Mouse (Mus musculus): ENCODE results near the gene Slamf9. TPM values are rescaled to one million over a fixed set of nuclear protein-coding genes. Genes with fewer than 3 reads are reported as not detected.

Gene Slamf9
- total and polyA plus RNA-seq, 3 experiments = 28.3 to 32.6 (median 30.9) TPM

DNA sequence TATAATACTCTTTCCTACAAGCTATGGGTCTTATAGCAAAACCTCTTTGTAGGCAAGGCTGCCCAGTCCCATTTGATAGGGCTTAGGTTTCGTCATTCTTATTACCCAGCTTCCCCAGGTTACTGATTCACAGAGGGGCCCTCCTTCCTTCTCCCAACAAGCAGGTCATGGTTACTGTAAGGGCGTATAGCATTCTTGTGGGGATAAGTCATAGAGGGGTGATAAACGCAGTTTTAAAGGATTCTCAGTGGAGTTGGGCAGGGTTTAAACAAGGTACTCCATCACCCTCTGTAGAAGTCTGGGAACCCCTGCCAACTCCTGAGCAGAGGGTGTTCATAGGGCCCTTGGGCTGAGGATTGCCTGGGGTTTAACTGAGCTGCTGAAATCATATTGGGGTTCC is 12.6 kb upstream of the Slamf9 start:
- Histone ChIP-seq H3K4me3 (replicated peaks in 1 of 3; ENCODE audit: low read depth in 2 of 3, low read length in 2 of 3, poor library complexity in 1 of 3) (no peak overlapping the region), H3K4me1 (ENCODE audit: control insufficient read depth in 1 of 2, insufficient read depth in 2 of 2) (no peaks in the 10 kb centered on the region), H3K4me2 (ENCODE audit: insufficient read depth, low read depth, poor library complexity, severe bottlenecking) (no peak overlapping the region), H3K79me2 (replicated peaks; ENCODE audit: control insufficient read depth, extremely low read depth, insufficient read depth, poor library complexity, severe bottlenecking) (no peaks in the 10 kb centered on the region), H3K27me3 (replicated peaks) (peaks cover 2% of the 10 kb centered on the region), H3K9me3 (replicated peaks; ENCODE audit: low read length) (no peaks in the 10 kb centered on the region), H3K9ac (ENCODE audit: insufficient read depth, low read depth) (no peak overlapping the region), H3K36me3 (replicated peaks in 1 of 2; ENCODE audit: control insufficient read depth in 1 of 2, insufficient read depth in 1 of 2, low read length in 1 of 2) (no peaks in the 10 kb centered on the region), H3K27ac (ENCODE audit: insufficient read depth, low read depth) (no peak overlapping the region)
- in situ Hi-C loops (cut with MboI; ENCODE audit: low pct_ligation_motif_present, low pct_unique_long_range_greater_than_20kb, low sequenced_read_pairs) (no loop called here), dilution Hi-C loops (cut with MboI; ENCODE audit: extremely low pct_ligation_motif_present, extremely low pct_unique_long_range_greater_than_20kb, low sequenced_read_pairs) (no loop called here)
- TF ChIP-seq MXI1 (IDR thresholded peaks at IDR 0.05; ENCODE audit: low read depth, low read length) = no peak
- TF ChIP-seq E2F4 (IDR thresholded peaks at IDR 0.05; ENCODE audit: insufficient replicate concordance, low read depth, low read length) = no peak
- TF ChIP-seq SIN3A (IDR thresholded peaks at IDR 0.05; ENCODE audit: low read length) = no peak
- no peak for TF ChIP-seq RAD21 (IDR thresholded peaks at IDR 0.05; ENCODE audit: low read depth, low read length)
- TF ChIP-seq IRF4 (IDR thresholded peaks at IDR 0.05; ENCODE audit: low read depth, low read length) = no peak
- no peak for TF ChIP-seq MYC (IDR thresholded peaks at IDR 0.05; ENCODE audit: low read depth, low read length)
- no peak for TF ChIP-seq ZNF384 (IDR thresholded peaks at IDR 0.05; ENCODE audit: low read depth, low read length)
- no peak for TF ChIP-seq MAZ (IDR thresholded peaks at IDR 0.05; ENCODE audit: low read depth, low read length)
- TF ChIP-seq ZMIZ1 (IDR thresholded peaks at IDR 0.05; ENCODE audit: low read depth, low read length) = no peak
- TF ChIP-seq POLR2A (IDR thresholded peaks at IDR 0.05; ENCODE audit: low read depth, low read length) = no peak
- no peak for TF ChIP-seq MEF2A (IDR thresholded peaks at IDR 0.05; ENCODE audit: borderline replicate concordance, low read depth, low read length)
- TF ChIP-seq JUN (IDR thresholded peaks at IDR 0.05; ENCODE audit: insufficient read depth, low read depth, low read length) = no peak
- no peak for TF ChIP-seq EP300 (IDR thresholded peaks at IDR 0.05; ENCODE audit: low read length)
- no peak for TF ChIP-seq SMC3 (IDR thresholded peaks at IDR 0.05; ENCODE audit: low read depth, low read length)
- no peak for TF ChIP-seq MAFK (IDR thresholded peaks at IDR 0.05; ENCODE audit: insufficient replicate concordance, low read length)
- no peak for TF ChIP-seq HCFC1 (IDR thresholded peaks at IDR 0.05; ENCODE audit: low read depth, low read length)
- TF ChIP-seq CHD2 (IDR thresholded peaks at IDR 0.05; ENCODE audit: low read length) = no peak
- no peak for TF ChIP-seq GABPA (IDR thresholded peaks at IDR 0.05; ENCODE audit: insufficient replicate concordance, low read depth, low read length)
- TF ChIP-seq MAX (IDR thresholded peaks at IDR 0.05; ENCODE audit: low read length) = no peak
- DNase-seq (ENCODE audit: extremely low read depth) = no peak

DNA sequence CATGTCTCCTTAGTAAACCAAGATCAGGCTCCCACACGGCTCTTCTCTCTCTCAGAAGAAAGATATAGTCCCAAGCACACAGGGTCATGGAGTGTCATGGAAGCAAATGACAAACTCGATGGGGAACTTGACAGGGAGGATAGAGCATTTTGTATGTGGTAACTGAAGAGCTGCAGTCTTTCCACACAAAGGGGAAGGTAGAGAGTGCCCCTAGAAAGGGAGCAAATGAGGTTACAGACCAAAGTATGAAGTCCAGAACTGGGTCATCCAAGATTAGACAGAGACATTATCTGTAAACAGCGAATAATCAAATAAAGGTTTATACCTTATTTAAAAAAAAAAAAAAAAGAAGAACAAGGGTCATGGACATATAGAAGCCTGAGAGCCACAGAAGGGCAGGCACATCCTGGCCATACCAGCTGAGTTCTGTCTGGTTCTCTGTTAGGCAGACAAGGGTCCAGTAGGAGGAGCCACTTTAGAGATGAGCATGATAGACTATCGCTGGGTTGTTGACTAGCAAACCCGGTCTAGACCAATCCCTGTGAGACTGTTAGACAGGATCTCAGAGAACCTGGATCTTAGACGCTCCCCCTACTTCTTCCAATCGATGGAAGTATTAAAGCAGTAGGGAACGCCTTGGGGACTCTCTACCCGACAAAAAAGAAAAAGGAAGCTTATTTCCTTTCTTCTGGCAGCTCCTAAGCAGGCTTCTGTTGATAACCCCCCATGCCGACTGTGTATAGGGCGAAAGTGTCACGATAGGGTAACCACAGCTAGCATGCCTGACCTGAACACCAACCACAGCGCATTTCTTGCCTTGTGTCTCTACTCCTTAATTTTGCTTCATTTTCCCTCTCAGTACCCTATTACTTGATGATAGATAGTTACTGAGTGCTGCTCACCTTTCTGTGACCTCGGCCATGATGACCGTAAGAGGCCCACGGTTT is 11.5 kb upstream of the Slamf9 start:
- Histone ChIP-seq H3K4me3 (replicated peaks in 1 of 3; ENCODE audit: low read depth in 2 of 3, low read length in 2 of 3, poor library complexity in 1 of 3) (no peak overlapping the region), H3K4me2 (ENCODE audit: insufficient read depth, low read depth, poor library complexity, severe bottlenecking) (no peak overlapping the region), H3K36me3 (replicated peaks in 1 of 2; ENCODE audit: control insufficient read depth in 1 of 2, insufficient read depth in 1 of 2, low read length in 1 of 2) (no peaks in the 10 kb centered on the region), H3K79me2 (replicated peaks; ENCODE audit: control insufficient read depth, extremely low read depth, insufficient read depth, poor library complexity, severe bottlenecking) (no peaks in the 10 kb centered on the region), H3K27ac (ENCODE audit: insufficient read depth, low read depth) (no peak overlapping the region), H3K9me3 (replicated peaks; ENCODE audit: low read length) (no peaks in the 10 kb centered on the region), H3K9ac (ENCODE audit: insufficient read depth, low read depth) (no peak overlapping the region), H3K27me3 (replicated peaks) (peaks cover 2% of the 10 kb centered on the region), H3K4me1 (ENCODE audit: control insufficient read depth in 1 of 2, insufficient read depth in 2 of 2) (peaks cover 0 to 4% of the 10 kb centered on the region in 2 experiments; a peak in 1 of 4 replicates)
- in situ Hi-C loops (cut with MboI; ENCODE audit: low pct_ligation_motif_present, low pct_unique_long_range_greater_than_20kb, low sequenced_read_pairs) (no loop called here), dilution Hi-C loops (cut with MboI; ENCODE audit: extremely low pct_ligation_motif_present, extremely low pct_unique_long_range_greater_than_20kb, low sequenced_read_pairs) (no loop called here)
- TF ChIP-seq CTCF (conservative IDR thresholded peaks at IDR 0.05 in 1 of 2, IDR thresholded peaks at IDR 0.05 in 1 of 2; ENCODE audit: low read depth in 2 of 2, low read length in 2 of 2) = peak in 1 of 2 experiments; percentile 36; a peak in 2 of 4 replicates
- TF ChIP-seq ETS1 (conservative IDR thresholded peaks at IDR 0.05; ENCODE audit: low read depth, low read length) = no peak
- TF ChIP-seq PAX5 (IDR thresholded peaks at IDR 0.05; ENCODE audit: low read length) = no peak
- no peak for TF ChIP-seq NRF1 (IDR thresholded peaks at IDR 0.05; ENCODE audit: low read depth, low read length)
- peak; percentile 23; the same call in 1 of the 2 replicates for TF ChIP-seq SMC3 (IDR thresholded peaks at IDR 0.05; ENCODE audit: low read depth, low read length)
- no peak for TF ChIP-seq RAD21 (IDR thresholded peaks at IDR 0.05; ENCODE audit: low read depth, low read length)
- DNase-seq (ENCODE audit: extremely low read depth) = no peak
